In the genomic region with DNA sequence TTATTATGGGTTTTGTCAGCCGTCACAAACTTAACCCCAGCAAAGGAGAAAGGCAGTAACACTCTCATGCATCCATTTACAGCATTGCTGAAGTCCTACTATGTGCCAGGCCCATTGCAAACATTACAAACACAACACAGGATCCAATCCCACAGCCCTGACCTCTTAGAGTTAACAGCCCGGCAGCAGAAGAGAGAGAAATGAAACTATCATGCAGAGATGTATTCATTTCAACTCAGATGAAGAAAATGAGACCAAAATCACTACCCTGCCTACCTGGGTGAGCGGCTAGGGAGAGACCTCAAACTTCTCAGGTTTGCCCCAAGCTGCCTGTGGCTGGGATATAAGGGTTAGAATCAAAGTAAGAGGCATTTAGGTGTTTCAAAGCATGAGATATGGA, we compare ENCODE assay signal across 9 mouse cellular contexts. TPM values are rescaled to one million over a fixed set of nuclear protein-coding genes. Genes with fewer than 3 reads are reported as not detected.
DNase-seq lines count a peak whose midpoint lies in the region; ATAC-seq and TF ChIP-seq lines count a peak whose summit lies in the region.
"Had no signal": no experiment of that assay in that cellular context is flagged by ENCODE, and none has a peak within 500 bp of the region (broad histone marks: within the 10 kb centered on the region; RNA-seq: fewer than 3 reads in every experiment).

No protein-coding gene starts in this region.

- H3K27me3 ChIP-seq in heart, embryonic 16.5 days (ENCODE audit: control insufficient read depth, insufficient read depth, low read length), result no peaks in the 10 kb centered on the region
- H3K27me3 ChIP-seq in heart, embryonic 11.5 days (ENCODE audit: control insufficient read depth, insufficient read depth, low read length), result no peaks in the 10 kb centered on the region
- H3K27me3 ChIP-seq in spleen, adult 2 months (ENCODE audit: control insufficient read depth, insufficient read depth, low read length), result no peaks in the 10 kb centered on the region
- H3K27me3 ChIP-seq in stomach, embryonic 16.5 days (ENCODE audit: control insufficient read depth, insufficient read depth, low read length), result no peaks in the 10 kb centered on the region

- H3K9me3 ChIP-seq in heart, embryonic 16.5 days (replicated peaks; ENCODE audit: control insufficient read depth, low read length), result no peaks in the 10 kb centered on the region
- H3K9me3 ChIP-seq in heart, embryonic 11.5 days (replicated peaks; ENCODE audit: control insufficient read depth, low read length), result no peaks in the 10 kb centered on the region
- no peaks in the 10 kb centered on the region for H3K9me3 ChIP-seq in stomach, embryonic 16.5 days (replicated peaks; ENCODE audit: control insufficient read depth, low read length)

- H3K4me2 ChIP-seq in heart, embryonic 16.5 days (ENCODE audit: low read depth, low read length), result no peak overlapping the region
- H3K4me2 ChIP-seq in heart, embryonic 11.5 days, result no peak overlapping the region
- 0 out of 2 replicates have a peak overlapping the region, but pooled peaks have one; percentile 10 for H3K4me2 ChIP-seq in stomach, embryonic 16.5 days (ENCODE audit: low read depth, low read length)

- no peaks in the 10 kb centered on the region for H3K36me3 ChIP-seq in heart, embryonic 16.5 days (ENCODE audit: control insufficient read depth, insufficient read depth)
- no peaks in the 10 kb centered on the region for H3K36me3 ChIP-seq in heart, embryonic 11.5 days (ENCODE audit: control insufficient read depth, insufficient read depth, low read length)
- no peaks in the 10 kb centered on the region for H3K36me3 ChIP-seq in spleen, adult 2 months (ENCODE audit: control insufficient read depth, insufficient read depth, low read length)
- no peaks in the 10 kb centered on the region for H3K36me3 ChIP-seq in stomach, embryonic 16.5 days (ENCODE audit: control insufficient read depth, insufficient read depth, low read length)

- no peak for ATAC-seq in heart, embryonic 16.5 days (replicated peaks; ENCODE audit: extremely low read depth, insufficient read depth, low FRiP score)
- ATAC-seq in heart, embryonic 11.5 days (replicated peaks; ENCODE audit: insufficient number of reproducible peaks, low FRiP score, low TSS enrichment), result no peak
- ATAC-seq in stomach, embryonic 16.5 days (ENCODE audit: insufficient read depth, low FRiP score), result no peak

- H3K4me3 ChIP-seq in heart, embryonic 16.5 days (ENCODE audit: low read length), result no peak overlapping the region
- H3K4me3 ChIP-seq in heart, embryonic 11.5 days (ENCODE audit: low read depth, low read length), result no peak overlapping the region
- H3K4me3 ChIP-seq in spleen, adult 2 months (ENCODE audit: extremely low read depth, insufficient read depth, insufficient read length), result 0 out of 2 replicates have a peak overlapping the region, but pooled peaks have one; percentile 14
- no peak overlapping the region for H3K4me3 ChIP-seq in stomach, embryonic 16.5 days (replicated peaks; ENCODE audit: low read length)

- no peak for TF ChIP-seq CTCF in spleen, adult 2 months (IDR thresholded peaks at IDR 0.05; ENCODE audit: extremely low read depth, insufficient read depth, insufficient read length, insufficient replicate concordance)

- H3K9ac ChIP-seq in heart, embryonic 16.5 days (ENCODE audit: low read length), result no peak overlapping the region
- no peak overlapping the region for H3K9ac ChIP-seq in heart, embryonic 11.5 days (ENCODE audit: low read depth, low read length)
- peak overlapping the region; percentile 41; the same call in 1 of the 2 replicates for H3K9ac ChIP-seq in stomach, embryonic 16.5 days (ENCODE audit: low read length)

- TF ChIP-seq POLR2A in spleen, adult 2 months (IDR thresholded peaks at IDR 0.05; ENCODE audit: low read depth, low read length), result no peak

- no peak for DNase-seq in spleen, adult 2 months (ENCODE audit: low read depth in 1 of 2, low spot score in 2 of 2)
- no peak for DNase-seq in spleen, postnatal 14 days (ENCODE audit: low spot score in 2 of 2)
- DNase-seq in induced T-regulatory cell, adult 2 months (ENCODE audit: low read depth), result peak; percentile 64
- no peak for DNase-seq in urinary bladder, postnatal 14 days (ENCODE audit: low spot score)
- DNase-seq in layer of hippocampus, postnatal 25 days (ENCODE audit: extremely low spot score in 1 of 2, low spot score in 1 of 2), result no peak

- WGBS in heart, embryonic 16.5 days, result 56% methylated on average over 3 of the region's 3 CpGs
- WGBS in heart, embryonic 11.5 days (ENCODE audit: insufficient replicate concordance), result 65% methylated on average over 3 of the region's 3 CpGs
- 22% methylated on average over 3 of the region's 3 CpGs for WGBS in spleen, adult 2 months
- WGBS in stomach, embryonic 16.5 days, result 33% methylated on average over 3 of the region's 3 CpGs

- peak overlapping the region; percentile 26 for H3K27ac ChIP-seq in heart, embryonic 16.5 days (ENCODE audit: low read length)
- no peak overlapping the region for H3K27ac ChIP-seq in heart, embryonic 11.5 days (ENCODE audit: low read depth, low read length)
- H3K27ac ChIP-seq in spleen, adult 2 months (ENCODE audit: insufficient read depth, low read length), result peak overlapping the region; percentile 99
- peak overlapping the region; percentile 100 for H3K27ac ChIP-seq in stomach, embryonic 16.5 days (ENCODE audit: low read length)

- peaks cover 55% of the 10 kb centered on the region for H3K4me1 ChIP-seq in heart, embryonic 16.5 days (ENCODE audit: control insufficient read depth, insufficient read depth, low read length)
- peaks cover 59% of the 10 kb centered on the region for H3K4me1 ChIP-seq in heart, embryonic 11.5 days (ENCODE audit: control insufficient read depth, insufficient read depth, low read length)
- H3K4me1 ChIP-seq in spleen, adult 2 months (ENCODE audit: control insufficient read depth, insufficient read depth, insufficient read length), result peaks cover 65% of the 10 kb centered on the region
- peaks cover 74% of the 10 kb centered on the region for H3K4me1 ChIP-seq in stomach, embryonic 16.5 days (ENCODE audit: control insufficient read depth, insufficient read depth, low read length)

RNA-seq across cellular contexts. Expression of gene Btg2, which starts 12.4 kb away (rescaled TPM):
- 49.5 and 50.9 TPM in 2 replicates for polyA plus RNA-seq in heart, embryonic 16.5 days (2015; fragmentation: Nextera tagmentation; extraction: Ambion mirVana)
- 31.7 and 35.6 TPM in 2 replicates for polyA plus RNA-seq in heart, embryonic 11.5 days (2014; fragmentation: Nextera tagmentation; extraction: Ambion mirVana)
- polyA plus RNA-seq in spleen, adult 2 months (2012; rRNA removed), result 115 and 123 TPM in 2 replicates
- polyA plus RNA-seq in stomach, embryonic 16.5 days (2015; fragmentation: Nextera tagmentation; extraction: Ambion mirVana), result 98.5 and 110 TPM in 2 replicates
- total RNA-seq in layer of hippocampus, postnatal 25 days (2021), result 10 to 100 TPM; 17.0 to 18.1 TPM

RNA-seq across cellular contexts. Expression of gene Fmod, which starts 29.5 kb away (rescaled TPM):
- 23.6 and 29.5 TPM in 2 replicates for polyA plus RNA-seq in heart, embryonic 16.5 days (2015; fragmentation: Nextera tagmentation; extraction: Ambion mirVana)
- polyA plus RNA-seq in heart, embryonic 11.5 days (2014; fragmentation: Nextera tagmentation; extraction: Ambion mirVana), result 10.6 and 13.4 TPM in 2 replicates
- polyA plus RNA-seq in spleen, adult 2 months (2012; rRNA removed), result 10.6 and 12.4 TPM in 2 replicates
- polyA plus RNA-seq in stomach, embryonic 16.5 days (2015; fragmentation: Nextera tagmentation; extraction: Ambion mirVana), result 12.3 and 13.1 TPM in 2 replicates
- total RNA-seq in layer of hippocampus, postnatal 25 days (2021), result 1 to 10 TPM; 3.2 to 5.4 TPM

RNA-seq across cellular contexts. Expression of gene Chit1, which starts 44.5 kb away (rescaled TPM):
- 0.31 and 0.46 TPM in 2 replicates for polyA plus RNA-seq in heart, embryonic 16.5 days (2015; fragmentation: Nextera tagmentation; extraction: Ambion mirVana)
- 1.7 and 1.9 TPM in 2 replicates for polyA plus RNA-seq in heart, embryonic 11.5 days (2014; fragmentation: Nextera tagmentation; extraction: Ambion mirVana)
- 0.20 TPM in 1 of 2 replicates, not detected in the other for polyA plus RNA-seq in spleen, adult 2 months (2012; rRNA removed)
- polyA plus RNA-seq in stomach, embryonic 16.5 days (2015; fragmentation: Nextera tagmentation; extraction: Ambion mirVana), result 4.8 and 8.4 TPM in 2 replicates
- total RNA-seq in layer of hippocampus, postnatal 25 days (2021), result under 1 TPM in 1 of 2 experiments, not detected in 1; 0.22 TPM
- total RNA-seq: heart, postnatal 10 days had no signal
